Mouse (Mus musculus) brain, embryonic 18.5 days (tissue): ENCODE measurements around the gene Sh3rf3.

Experiments used
- DNase-seq: peaks from one replicate; pipeline ENCODE4 v3.0.0-alpha.2; 2012; ENCODE audit warnings: low read depth, low spot score

The Sh3rf3 gene

GRCm38 (mm10) chr10:59162185-59162897, 349.2 kb downstream of the Sh3rf3 start:
- no peak for DNase-seq

- DNase-seq: peak; percentile 18
These were observed 353.2 kb downstream of the Sh3rf3 start for GRCm38 (mm10) chr10:59166104-59166944.

- no peak for DNase-seq
These were observed 357.9 kb downstream of the Sh3rf3 start for GRCm38 (mm10) chr10:59171042-59171441.

GRCm38 (mm10) chr10:59172539-59172938, 359.4 kb downstream of the Sh3rf3 start:
- DNase-seq: no peak

- no peak for DNase-seq
These were observed 366.5 kb downstream of the Sh3rf3 start for GRCm38 (mm10) chr10:59179620-59180019.

GRCm38 (mm10) chr10:59182306-59182705, 369.1 kb downstream of the Sh3rf3 start:
- no peak for DNase-seq
